Mouse (Mus musculus) kidney, adult 2 months (tissue): ENCODE data around the gene Bmp2k. TPM values are rescaled to one million over a fixed set of nuclear protein-coding genes. Genes with fewer than 3 reads are reported as not detected.

Source experiments
- DNase-seq: peaks from one replicate; pipeline ENCODE4 v3.0.0; 2021
- H3K27ac ChIP-seq: fragments of 200-500 bp; 2 replicates; pipeline ENCODE4 v1.5.1; 2012; ENCODE audit warnings: low read depth, low read length, control low read depth, inconsistent platforms; ENCODE audit not compliant: insufficient read depth
- H3K27me3 ChIP-seq: fragments of 200-500 bp; replicated peaks from 2 replicates; pipeline ENCODE4 v1.6.1; 2012; ENCODE audit warnings: mild to moderate bottlenecking, moderate library complexity, low read length, inconsistent platforms; ENCODE audit not compliant: control insufficient read depth, insufficient read depth
- H3K36me3 ChIP-seq: fragments of 200-500 bp; 2 replicates; pipeline ENCODE4 v1.6.1; 2012; ENCODE audit warnings: mild to moderate bottlenecking, moderate library complexity, low read length, inconsistent platforms; ENCODE audit not compliant: control insufficient read depth, insufficient read depth
- H3K4me1 ChIP-seq: fragments of 200-500 bp; 2 replicates; pipeline ENCODE4 v1.6.1; 2011; ENCODE audit warnings: low read length; ENCODE audit not compliant: control insufficient read depth, insufficient read depth
- H3K4me3 ChIP-seq: fragments of 200-500 bp; 2 replicates; pipeline ENCODE4 v1.5.1; 2011; ENCODE audit warnings: mild to moderate bottlenecking, low read depth, low read length, control low read depth; ENCODE audit not compliant: insufficient read depth
- CTCF ChIP-seq: fragments of 200-500 bp; conservative IDR thresholded peaks from 2 replicates; pipeline ENCODE4 v1.5.1; 2011; ENCODE audit warnings: low read depth, mild to moderate bottlenecking, control low read depth, low read length, moderate library complexity, mixed read lengths; ENCODE audit not compliant: insufficient read depth, insufficient read length
- POLR2A ChIP-seq: fragments of 200-500 bp; IDR thresholded peaks from one replicate; pipeline ENCODE4 v1.6.1; 2011; ENCODE audit warnings: low read depth, low read length, control low read depth
- WGBS: fragments of 180-500 bp; shearing (Covaris S2); methylation state at CpG from one replicate; pipeline ENCODE4 v1.1.7; 2018; 5-methylcytosine and 5-hydroxymethylcytosine counted together
- polyA plus RNA-seq: library from polyadenylated mRNA; depleted of rRNA; stranded (reverse); fragments of >200 nt; gene quantifications from 2 replicates; pipeline ENCODE4 v1.2.3, GENCODE M21; 2012

The Bmp2k gene
- polyA plus RNA-seq, 1 experiment: 12.5 TPM

- Histone ChIP-seq H3K4me1 (no peaks in the 10 kb centered on the region), H3K27ac (no peak overlapping the region), H3K27me3 (no peaks in the 10 kb centered on the region), H3K36me3 (no peaks in the 10 kb centered on the region), H3K4me3 (no peak overlapping the region)
- 93% methylated on average over 10 of the region's 10 CpGs for WGBS
- no peak for DNase-seq
- TF ChIP-seq CTCF (no peak), POLR2A (no peak)
Observed at GRCm38 (mm10) chr5:96954466-96955027, 42.9 kb upstream of the Bmp2k start.

- H3K4me3 ChIP-seq: no peak overlapping the region
- no peaks in the 10 kb centered on the region for H3K36me3 ChIP-seq
- no peak for DNase-seq
- no peak overlapping the region for H3K27ac ChIP-seq
- no peaks in the 10 kb centered on the region for H3K27me3 ChIP-seq
- no peaks in the 10 kb centered on the region for H3K4me1 ChIP-seq
- WGBS: 84% methylated on average over 3 of the region's 3 CpGs
- TF ChIP-seq CTCF (no peak), POLR2A (no peak)
Observed at GRCm38 (mm10) chr5:96956926-96957325, 40.6 kb upstream of the Bmp2k start.

DNA sequence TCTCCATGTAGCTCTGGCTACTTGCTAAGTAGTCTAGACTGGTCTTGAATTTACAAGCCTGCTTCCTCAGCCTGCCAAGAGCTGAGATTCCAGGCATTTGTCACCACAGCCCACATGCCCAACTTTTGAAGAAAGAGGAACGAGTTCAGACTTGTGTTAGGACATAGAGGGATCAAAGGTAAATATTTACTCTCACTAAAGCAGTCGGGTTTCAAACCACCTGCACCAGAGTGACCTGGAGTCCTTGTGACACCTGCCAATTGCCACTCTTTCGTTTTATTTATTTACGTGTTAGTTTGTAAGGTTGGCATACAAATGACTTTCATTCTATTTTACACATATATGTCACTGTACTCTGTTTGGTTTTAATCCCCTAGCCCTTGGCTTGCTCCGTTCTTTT lies 36.4 kb upstream of the Bmp2k start:
- Histone ChIP-seq H3K27me3 (no peaks in the 10 kb centered on the region), H3K4me3 (no peak overlapping the region), H3K4me1 (peaks cover 7% of the 10 kb centered on the region; the same call in 1 of the 2 replicates), H3K36me3 (no peaks in the 10 kb centered on the region), H3K27ac (no peak overlapping the region)
- TF ChIP-seq POLR2A (no peak), CTCF (no peak)
- DNase-seq: peak; percentile 39
- WGBS: 50% methylated on average over 5 of the region's 5 CpGs

- TF ChIP-seq POLR2A (no peak), CTCF (no peak)
- Histone ChIP-seq H3K27ac (no peak overlapping the region), H3K27me3 (no peaks in the 10 kb centered on the region), H3K4me1 (peaks cover 7% of the 10 kb centered on the region; the same call in 1 of the 2 replicates), H3K36me3 (no peaks in the 10 kb centered on the region), H3K4me3 (no peak overlapping the region)
- no peak for DNase-seq
Observed at GRCm38 (mm10) chr5:96961852-96962251, 35.6 kb upstream of the Bmp2k start.

GRCm38 (mm10) chr5:96962252-96962933 lies 35.1 kb upstream of the Bmp2k start:
- DNase-seq: peak; percentile 64
- H3K27ac ChIP-seq: no peak overlapping the region
- no peaks in the 10 kb centered on the region for H3K36me3 ChIP-seq
- no peak for TF ChIP-seq POLR2A
- no peak for TF ChIP-seq CTCF
- WGBS: 55% methylated on average over 8 of the region's 8 CpGs
- no peaks in the 10 kb centered on the region for H3K27me3 ChIP-seq
- peaks cover 7% of the 10 kb centered on the region; the same call in 1 of the 2 replicates for H3K4me1 ChIP-seq
- H3K4me3 ChIP-seq: no peak overlapping the region

DNA sequence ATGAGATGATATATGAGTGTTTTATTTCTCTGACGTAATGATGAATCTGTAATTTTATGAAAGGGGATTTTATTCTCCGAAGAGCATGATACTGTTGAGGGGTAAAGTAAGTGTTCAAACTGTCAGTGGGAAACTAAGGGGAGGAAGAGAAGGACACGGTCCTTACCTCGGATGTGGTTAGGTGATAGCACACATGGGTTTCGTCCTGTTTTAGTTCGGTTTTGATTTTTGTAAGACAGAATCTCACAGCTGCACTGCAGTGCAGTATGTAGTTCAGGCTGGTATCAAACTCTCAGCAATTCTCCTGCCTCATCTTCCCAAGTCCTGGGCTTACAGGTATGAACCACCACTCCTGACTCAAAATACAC lies 34.6 kb upstream of the Bmp2k start:
- 71% methylated on average over 6 of the region's 6 CpGs for WGBS
- Histone ChIP-seq H3K27me3 (no peaks in the 10 kb centered on the region), H3K4me1 (peaks cover 7% of the 10 kb centered on the region; the same call in 1 of the 2 replicates), H3K36me3 (no peaks in the 10 kb centered on the region), H3K27ac (no peak overlapping the region), H3K4me3 (no peak overlapping the region)
- no peak for TF ChIP-seq CTCF
- no peak for TF ChIP-seq POLR2A
- no peak for DNase-seq

GRCm38 (mm10) chr5:96964062-96965028 lies 33.1 kb upstream of the Bmp2k start:
- Histone ChIP-seq H3K27ac (peak overlapping the region; percentile 96), H3K4me1 (peaks cover 10% of the 10 kb centered on the region; the same call in 1 of the 2 replicates), H3K36me3 (no peaks in the 10 kb centered on the region), H3K4me3 (no peak overlapping the region), H3K27me3 (no peaks in the 10 kb centered on the region)
- peak; percentile 85 for DNase-seq
- WGBS: 9% methylated on average over 14 of the region's 14 CpGs
- TF ChIP-seq CTCF (no peak), POLR2A (no peak)
